Mouse (Mus musculus) forebrain, embryonic 10.5 days (tissue): ENCODE measurements around the gene 4931428L18Rik. TPM values are rescaled to one million over a fixed set of nuclear protein-coding genes. Genes with fewer than 3 reads are reported as not detected.
A peak's percentile ranks its signal among the peaks of the same experiment; 100 is the strongest.

ENCODE experiments used
- DNase-seq: peaks from one replicate; pipeline ENCODE4 v3.0.0-alpha.2; 2017; ENCODE audit warnings: low spot score; ENCODE audit errors: extremely low spot score
- H3K27ac ChIP-seq: fragments of 300-500 bp; sonication (generic); 2 replicates; pipeline ENCODE4 v1.5.1; 2016; ENCODE audit warnings: mild to moderate bottlenecking
- H3K27me3 ChIP-seq: fragments of 300-500 bp; sonication (generic); 2 replicates; pipeline ENCODE4 v1.6.1; 2016; ENCODE audit warnings: mild to moderate bottlenecking; ENCODE audit not compliant: poor library complexity, severe bottlenecking
- H3K36me3 ChIP-seq: fragments of 300-500 bp; sonication (generic); replicated peaks from 2 replicates; pipeline ENCODE4 v1.6.1; 2016; ENCODE audit warnings: mild to moderate bottlenecking, moderate library complexity
- H3K4me1 ChIP-seq: fragments of 300-500 bp; sonication (generic); 2 replicates; pipeline ENCODE4 v1.6.1; 2016
- H3K4me3 ChIP-seq: fragments of 300-500 bp; sonication (generic); 2 replicates; pipeline ENCODE4 v1.5.1; 2016; ENCODE audit warnings: mild to moderate bottlenecking, moderate library complexity
- H3K9me3 ChIP-seq: fragments of 300-500 bp; sonication (generic); 2 replicates; pipeline ENCODE4 v1.6.1; 2016; ENCODE audit warnings: mild to moderate bottlenecking, moderate library complexity
- WGBS: fragments of 180-500 bp; shearing (Covaris S2); methylation state at CpG from one replicate; pipeline ENCODE4 v1.1.7; 2016; 5-methylcytosine and 5-hydroxymethylcytosine counted together
- polyA plus RNA-seq: library from polyadenylated mRNA; unstranded; fragments of >200 nt; fragmentation: Nextera tagmentation; extraction: Ambion mirVana; gene quantifications from 2 replicates; pipeline ENCODE4 v1.2.1, GENCODE M21; 2016

4931428L18Rik gene
- polyA plus RNA-seq: not detected in 2 replicates

GRCm38 (mm10) chr1:31222564-31222963 lies at the start of gene 4931428L18Rik, which contains the start of gene Pih1d3:
Gene 4931428L18Rik (minus strand): TSS chr1:31222684.
Gene Pih1d3 (plus strand): TSS chr1:31222838.
- H3K4me3 ChIP-seq: no peak within 1 kb of the TSS
- WGBS: 86% methylated on average over 7 of the region's 7 CpGs
- H3K36me3 ChIP-seq: no peaks in the 10 kb centered on the region
- H3K27me3 ChIP-seq: no peaks in the 10 kb centered on the region
- no peak within 1 kb of the TSS for H3K27ac ChIP-seq
- DNase-seq: no peak
- no peaks in the 10 kb centered on the region for H3K9me3 ChIP-seq
- no peaks in the 10 kb centered on the region for H3K4me1 ChIP-seq

- Histone ChIP-seq H3K9me3 (no peaks in the 10 kb centered on the region), H3K27ac (no peak overlapping the region), H3K4me1 (no peaks in the 10 kb centered on the region), H3K4me3 (no peak overlapping the region), H3K27me3 (no peaks in the 10 kb centered on the region), H3K36me3 (no peaks in the 10 kb centered on the region)
- WGBS: 86% methylated on average over 10 of the region's 10 CpGs
- no peak for DNase-seq
Measured at GRCm38 (mm10) chr1:31260218-31260923, 37.9 kb upstream of the 4931428L18Rik start.

- Histone ChIP-seq H3K27me3 (peaks cover 42% of the 10 kb centered on the region), H3K27ac (no peak overlapping the region), H3K36me3 (no peaks in the 10 kb centered on the region), H3K4me3 (no peak overlapping the region), H3K4me1 (peaks cover 6% of the 10 kb centered on the region; the same call in 1 of the 2 replicates), H3K9me3 (no peaks in the 10 kb centered on the region)
- DNase-seq: peak; percentile 37
Measured at GRCm38 (mm10) chr1:31233319-31234036, 11.0 kb upstream of the 4931428L18Rik start.

DNA sequence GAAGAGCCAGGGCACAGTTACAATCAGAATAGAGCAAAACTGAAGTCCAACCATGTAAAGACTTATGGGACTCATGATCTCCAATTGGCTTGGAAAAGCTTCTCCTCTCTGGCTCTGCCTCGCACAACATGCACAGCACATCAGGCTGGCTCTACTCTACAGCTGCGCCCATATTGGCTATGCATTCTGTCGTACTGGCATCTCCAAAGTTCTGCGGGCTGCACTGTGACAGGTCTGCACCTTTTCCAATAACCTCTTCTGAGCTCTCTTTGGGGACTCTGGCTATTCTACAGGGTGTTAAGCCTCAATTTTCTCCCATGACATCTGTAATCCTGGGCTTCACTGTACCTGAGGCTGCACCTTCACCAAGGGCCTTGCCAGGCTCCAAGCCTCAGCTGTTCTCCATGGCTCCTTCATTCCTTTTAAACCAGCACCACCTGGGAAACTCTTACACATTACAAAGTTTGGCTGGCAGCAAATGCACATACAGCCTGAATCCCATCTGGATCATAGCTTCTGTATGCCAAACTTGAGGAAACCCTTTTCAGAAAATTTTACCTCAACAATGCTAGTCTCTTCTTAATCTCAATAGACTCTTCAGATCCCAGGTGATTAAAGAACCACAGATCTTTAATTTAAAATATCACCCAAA lies 1.8 kb downstream of the 4931428L18Rik start:
- no peaks in the 10 kb centered on the region for H3K4me1 ChIP-seq
- no peak overlapping the region for H3K27ac ChIP-seq
- H3K4me3 ChIP-seq: no peak overlapping the region
- 90% methylated on average over 4 of the region's 4 CpGs for WGBS
- no peaks in the 10 kb centered on the region for H3K9me3 ChIP-seq
- no peak for DNase-seq
- H3K27me3 ChIP-seq: no peaks in the 10 kb centered on the region
- no peaks in the 10 kb centered on the region for H3K36me3 ChIP-seq

- H3K27me3 ChIP-seq: no peaks in the 10 kb centered on the region
- H3K4me1 ChIP-seq: no peaks in the 10 kb centered on the region
- 88% methylated on average over 1 of the region's 1 CpGs for WGBS
- H3K27ac ChIP-seq: no peak overlapping the region
- no peak for DNase-seq
- no peaks in the 10 kb centered on the region for H3K36me3 ChIP-seq
- H3K9me3 ChIP-seq: no peaks in the 10 kb centered on the region
- no peak overlapping the region for H3K4me3 ChIP-seq
Measured at GRCm38 (mm10) chr1:31214831-31215230, 7.7 kb downstream of the 4931428L18Rik start.

GRCm38 (mm10) chr1:31210144-31210543 lies 12.3 kb downstream of the 4931428L18Rik start:
- no peaks in the 10 kb centered on the region for H3K9me3 ChIP-seq
- H3K4me3 ChIP-seq: no peak overlapping the region
- DNase-seq: no peak
- 3% methylated on average over 5 of the region's 5 CpGs for WGBS
- no peaks in the 10 kb centered on the region for H3K27me3 ChIP-seq
- H3K27ac ChIP-seq: no peak overlapping the region
- no peaks in the 10 kb centered on the region for H3K36me3 ChIP-seq
- H3K4me1 ChIP-seq: no peaks in the 10 kb centered on the region

DNA sequence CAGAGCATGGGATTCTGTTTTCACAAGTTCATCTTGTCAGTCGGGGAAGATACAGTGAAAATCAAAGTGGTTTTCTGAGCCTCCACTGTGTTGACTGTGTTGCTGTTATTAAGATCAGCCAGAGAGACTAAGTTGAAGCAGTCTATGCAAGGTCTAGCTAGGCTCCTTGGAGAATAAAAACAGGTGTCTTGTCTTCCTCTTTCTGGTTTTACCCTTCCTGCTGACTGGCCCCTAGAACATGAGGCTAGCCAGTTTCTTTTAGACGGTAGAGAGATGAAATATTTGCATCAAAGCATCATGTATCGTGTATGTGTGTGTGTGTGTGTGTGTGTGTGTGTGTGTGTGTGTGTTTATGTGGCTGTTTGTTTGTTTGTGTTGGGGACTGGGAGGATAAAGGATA lies 16.7 kb downstream of the 4931428L18Rik start:
- no peak for DNase-seq
- 84% methylated on average over 3 of the region's 3 CpGs for WGBS
- no peaks in the 10 kb centered on the region for H3K4me1 ChIP-seq
- no peaks in the 10 kb centered on the region for H3K9me3 ChIP-seq
- no peak overlapping the region for H3K4me3 ChIP-seq
- no peaks in the 10 kb centered on the region for H3K27me3 ChIP-seq
- no peaks in the 10 kb centered on the region for H3K36me3 ChIP-seq
- no peak overlapping the region for H3K27ac ChIP-seq

DNA sequence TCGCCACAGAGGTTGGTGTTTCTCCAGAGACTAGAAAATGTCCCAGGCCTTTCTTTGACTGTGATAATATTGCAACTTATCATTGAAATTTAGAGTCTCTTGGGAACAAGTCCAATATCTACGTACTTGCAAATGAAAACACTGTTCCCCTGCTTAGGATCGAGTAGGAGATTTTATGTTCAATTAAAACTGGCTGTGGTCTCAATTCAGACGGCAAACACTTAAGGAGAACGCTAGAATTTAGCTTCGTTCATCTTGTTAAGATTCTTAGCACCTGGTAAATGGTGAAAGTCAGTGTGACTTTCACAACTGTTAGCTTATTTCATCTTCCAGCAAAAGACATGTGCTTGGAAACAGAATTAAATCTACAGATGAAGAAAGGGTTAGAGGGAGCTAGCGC lies 17.1 kb downstream of the 4931428L18Rik start:
- Histone ChIP-seq H3K27me3 (no peaks in the 10 kb centered on the region), H3K36me3 (no peaks in the 10 kb centered on the region), H3K4me1 (no peaks in the 10 kb centered on the region), H3K27ac (no peak overlapping the region), H3K4me3 (no peak overlapping the region), H3K9me3 (no peaks in the 10 kb centered on the region)
- DNase-seq: no peak
- 84% methylated on average over 7 of the region's 7 CpGs for WGBS

DNA sequence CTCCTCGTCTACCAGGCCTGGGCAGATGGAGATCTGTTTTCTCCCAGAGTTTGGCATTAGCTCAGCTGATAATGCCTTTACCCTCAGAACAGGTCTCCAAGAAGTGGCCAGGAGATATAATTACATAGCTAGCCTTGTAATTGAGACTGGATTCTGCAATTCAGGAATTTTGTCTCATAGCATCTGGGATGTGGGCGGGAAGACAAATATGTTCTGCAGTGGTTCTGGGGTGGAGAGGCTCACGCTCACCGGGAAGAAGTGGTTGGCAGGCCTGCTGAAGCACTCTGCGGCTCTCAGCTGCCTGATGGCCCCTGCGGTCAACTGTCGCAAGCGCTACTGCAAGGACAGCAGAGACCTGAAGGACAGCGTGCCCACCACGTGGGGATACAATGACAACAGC lies 18.7 kb downstream of the 4931428L18Rik start:
- Histone ChIP-seq H3K27ac (no peak overlapping the region), H3K36me3 (no peaks in the 10 kb centered on the region), H3K27me3 (no peaks in the 10 kb centered on the region), H3K4me3 (no peak overlapping the region), H3K4me1 (no peaks in the 10 kb centered on the region), H3K9me3 (no peaks in the 10 kb centered on the region)
- DNase-seq: no peak
- 93% methylated on average over 10 of the region's 10 CpGs for WGBS

DNA sequence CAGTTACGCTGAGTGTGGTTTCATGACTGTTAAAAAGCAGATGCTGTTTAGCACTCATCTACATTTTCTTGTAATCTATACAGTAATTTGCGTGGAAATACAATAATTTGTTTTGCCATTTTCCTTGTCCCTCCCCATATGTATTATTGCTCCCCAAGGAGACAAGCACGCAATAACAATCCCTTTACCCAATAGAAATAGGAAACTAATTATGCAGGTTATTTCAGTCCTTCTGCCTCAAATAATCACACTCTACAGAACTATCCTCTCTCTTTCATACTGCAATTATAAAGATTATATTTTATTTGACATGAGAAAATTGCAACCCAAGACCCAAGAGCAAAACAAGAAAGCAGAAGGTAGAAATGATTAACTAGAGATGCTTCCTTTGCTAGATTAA lies 25.5 kb downstream of the 4931428L18Rik start:
- Histone ChIP-seq H3K27me3 (no peaks in the 10 kb centered on the region), H3K4me3 (no peak overlapping the region), H3K36me3 (no peaks in the 10 kb centered on the region), H3K9me3 (no peaks in the 10 kb centered on the region), H3K4me1 (no peaks in the 10 kb centered on the region), H3K27ac (no peak overlapping the region)
- DNase-seq: no peak
- 92% methylated on average over 3 of the region's 3 CpGs for WGBS

- Histone ChIP-seq H3K4me3 (no peak overlapping the region), H3K9me3 (no peaks in the 10 kb centered on the region), H3K4me1 (no peaks in the 10 kb centered on the region), H3K27ac (no peak overlapping the region), H3K36me3 (no peaks in the 10 kb centered on the region), H3K27me3 (no peaks in the 10 kb centered on the region)
- WGBS: 88% methylated on average over 1 of the region's 1 CpGs
- DNase-seq: no peak
Measured at GRCm38 (mm10) chr1:31195633-31196032, 26.9 kb downstream of the 4931428L18Rik start.

DNA sequence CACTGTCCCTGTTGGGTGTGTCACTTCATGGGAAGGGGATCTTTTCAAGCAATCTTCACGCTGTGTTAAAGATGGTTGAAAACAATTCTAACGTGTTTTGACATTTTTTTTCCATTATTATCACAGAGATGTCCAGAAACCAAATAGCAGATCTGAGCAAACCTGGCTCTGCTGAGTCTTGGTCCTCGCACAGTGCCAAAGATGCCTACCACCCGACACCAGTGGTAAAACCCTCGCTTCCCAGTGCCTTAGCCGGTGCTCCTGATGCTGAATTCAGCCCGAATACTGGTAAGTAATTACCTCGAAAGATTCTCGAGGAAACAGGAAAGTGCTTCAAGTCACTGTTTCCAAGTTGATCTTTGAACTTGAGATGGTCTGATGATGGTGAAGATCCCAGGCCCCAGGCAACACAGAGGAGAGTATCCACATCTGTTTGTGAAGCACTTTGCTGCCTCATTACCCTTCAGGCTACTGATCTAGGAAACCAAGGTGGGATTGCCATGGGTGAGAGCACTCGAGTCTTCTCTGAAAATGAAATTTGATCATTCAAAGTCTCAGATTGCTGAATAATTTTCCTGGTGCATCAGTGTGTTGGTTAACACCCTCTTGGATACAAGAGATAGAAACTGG lies 32.1 kb downstream of the 4931428L18Rik start:
- 83% methylated on average over 10 of the region's 10 CpGs for WGBS
- H3K9me3 ChIP-seq: no peaks in the 10 kb centered on the region
- no peak overlapping the region for H3K4me3 ChIP-seq
- H3K27me3 ChIP-seq: no peaks in the 10 kb centered on the region
- H3K4me1 ChIP-seq: no peaks in the 10 kb centered on the region
- no peaks in the 10 kb centered on the region for H3K36me3 ChIP-seq
- H3K27ac ChIP-seq: no peak overlapping the region
- DNase-seq: no peak
